Mouse (Mus musculus): ENCODE results near the gene Ier3.

Ier3 gene

DNA sequence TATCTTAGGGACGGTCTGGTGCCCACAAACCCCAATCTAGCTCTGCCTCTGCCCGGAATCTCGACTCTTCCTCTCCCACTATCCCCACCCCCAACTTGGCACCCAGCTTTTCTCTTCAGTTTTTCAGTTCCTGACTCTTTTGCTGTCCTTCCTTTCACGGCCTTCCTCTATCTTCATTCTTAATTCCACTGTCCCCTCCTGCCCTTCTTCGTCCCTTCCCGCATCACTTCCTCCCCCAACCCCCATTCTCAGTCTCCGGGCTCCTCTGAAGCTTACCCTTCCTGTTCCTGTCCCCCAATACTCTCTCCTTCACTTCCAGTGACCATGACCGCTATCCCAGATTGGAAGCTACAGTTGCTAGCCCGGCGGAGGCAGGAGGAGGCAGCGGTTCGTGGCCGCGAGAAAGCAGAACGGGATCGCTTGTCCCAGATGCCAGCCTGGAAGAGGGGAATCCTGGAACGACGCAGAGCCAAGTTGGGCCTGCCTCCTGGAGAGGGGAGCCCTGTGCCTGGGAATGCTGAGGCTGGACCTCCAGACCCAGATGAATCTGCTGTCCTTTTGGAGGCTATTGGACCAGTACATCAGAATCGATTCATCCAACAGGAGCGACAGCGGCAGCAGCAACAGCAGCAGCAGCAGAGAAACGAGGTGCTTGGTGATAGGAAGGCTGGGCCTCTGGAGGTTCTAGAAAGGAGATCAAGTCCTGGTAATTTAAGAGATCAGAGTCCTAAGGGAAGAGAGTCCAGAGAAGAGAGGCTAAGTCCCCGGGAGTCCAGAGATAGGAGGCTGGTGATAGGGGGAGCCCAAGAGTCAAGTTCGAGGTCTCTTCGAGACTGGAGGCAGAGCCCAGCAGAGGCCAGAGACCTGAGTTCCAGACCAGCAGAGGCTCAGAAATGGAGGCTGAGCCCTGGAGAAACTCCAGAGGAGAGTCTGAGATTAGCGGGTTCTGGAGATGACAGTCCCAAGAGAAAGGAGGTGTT lies 45.7 kb downstream of the Ier3 start:
- no peak for DNase-seq (ENCODE audit: low spot score in 2 of 2)

DNA sequence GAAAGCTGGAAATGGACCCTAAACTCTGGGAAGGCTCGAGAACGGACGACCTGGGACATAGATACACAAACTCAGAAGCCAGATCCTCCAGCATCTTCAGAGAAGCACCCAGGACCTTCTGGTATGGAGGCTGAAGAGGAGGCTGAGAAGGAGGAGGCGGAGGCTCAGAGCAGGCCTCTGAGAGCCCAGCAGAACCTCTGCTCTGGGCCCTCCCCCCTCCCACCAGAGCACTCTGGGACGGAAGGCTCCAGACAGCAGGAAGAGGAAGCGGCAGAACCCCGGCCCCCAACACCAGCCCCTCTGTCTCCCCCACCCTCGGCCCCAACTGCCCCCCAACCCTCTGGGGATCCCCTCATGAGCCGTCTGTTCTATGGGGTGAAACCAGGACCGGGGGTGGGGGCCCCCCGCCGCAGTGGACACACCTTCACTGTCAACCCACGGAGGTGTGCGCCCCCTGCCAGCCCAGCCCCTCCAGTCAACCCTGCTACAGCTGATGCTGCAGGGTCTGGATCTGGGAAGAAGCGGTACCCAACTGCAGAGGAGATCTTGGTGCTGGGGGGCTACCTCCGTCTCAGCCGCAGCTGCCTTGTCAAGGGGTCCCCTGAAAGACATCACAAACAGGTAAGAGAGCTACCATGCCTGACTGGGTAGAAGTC lies 46.8 kb downstream of the Ier3 start:
- no peak for DNase-seq (ENCODE audit: low spot score in 2 of 2)

GRCm38 (mm10) chr17:35868961-35869345 lies 47.5 kb downstream of the Ier3 start:
- DNase-seq (ENCODE audit: low spot score in 2 of 2) = no peak

- no peak for DNase-seq (ENCODE audit: low spot score in 2 of 2)
Observed at GRCm38 (mm10) chr17:35869346-35870067, 48.0 kb downstream of the Ier3 start.

DNA sequence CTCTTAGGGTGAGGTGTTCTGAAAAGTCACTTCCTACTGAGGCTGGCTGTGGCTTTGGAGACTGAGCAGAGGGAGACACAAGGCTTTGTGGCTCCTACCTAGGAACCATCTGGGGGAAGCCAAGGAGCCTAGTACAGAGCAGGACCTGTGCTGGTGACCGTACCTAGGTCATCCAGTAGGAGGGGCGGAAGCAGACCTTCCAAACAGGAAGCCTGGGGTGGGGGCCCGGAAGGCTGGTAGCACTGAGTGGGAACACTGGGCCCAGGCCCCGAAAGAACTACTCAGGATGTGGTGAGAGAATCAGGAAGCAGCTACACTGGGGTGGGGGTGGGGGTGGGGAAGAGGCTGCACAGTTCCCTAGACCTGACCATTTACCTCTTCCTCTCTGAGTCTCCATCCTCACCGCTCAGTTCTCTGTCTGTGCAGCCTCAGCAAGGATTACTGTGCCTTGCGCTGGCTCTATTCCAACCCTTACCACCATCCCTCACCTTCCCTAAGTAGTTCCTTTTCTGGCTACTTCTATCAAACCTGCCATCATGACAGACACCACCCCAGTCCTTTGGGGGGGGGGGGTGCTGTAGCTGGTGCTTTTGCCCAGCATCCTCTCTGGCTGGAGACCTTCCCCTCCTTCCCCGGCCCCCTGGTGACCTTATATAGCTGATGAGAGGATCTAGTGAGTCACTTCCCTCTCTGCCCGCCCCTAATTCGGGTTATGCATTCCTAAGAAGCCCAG lies 48.8 kb downstream of the Ier3 start:
- no peak for DNase-seq (ENCODE audit: low spot score in 2 of 2)

DNA sequence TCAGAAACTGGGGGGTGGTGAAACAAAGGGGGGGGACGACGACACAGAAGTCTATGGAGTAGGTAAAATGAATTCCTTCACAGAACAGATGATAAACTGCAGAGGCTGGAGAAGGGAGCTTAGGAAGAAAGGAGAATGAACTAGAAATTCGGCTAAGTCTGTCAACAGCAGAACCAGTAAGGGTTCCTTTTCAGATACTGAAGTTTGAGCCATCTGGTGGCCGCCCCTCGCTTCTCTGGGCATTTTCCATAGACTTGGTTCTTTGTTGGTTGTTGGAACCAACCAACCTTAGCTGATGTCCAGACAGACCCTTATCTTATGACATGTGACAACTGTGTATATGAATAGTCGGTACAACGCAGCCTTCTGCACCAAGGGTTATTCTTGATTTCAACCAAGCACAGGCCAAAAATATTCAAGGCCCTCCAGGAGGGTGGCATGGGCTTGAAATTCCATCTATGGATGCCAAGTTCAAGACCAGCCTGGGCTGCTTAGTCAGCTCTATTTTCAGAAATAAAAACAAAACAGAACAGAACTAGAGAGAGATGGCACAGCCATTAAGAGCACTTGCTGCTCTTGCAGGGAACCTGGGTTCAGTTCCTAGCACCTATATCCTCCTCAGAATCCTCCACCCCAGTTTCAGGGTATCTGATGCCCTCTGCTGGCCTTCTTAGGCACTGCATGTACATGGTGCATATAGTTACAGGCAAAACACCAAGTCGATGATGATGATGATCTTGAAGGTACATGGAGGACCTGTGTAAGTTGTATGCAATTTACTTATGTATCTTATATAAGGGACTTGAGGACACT lies 49.6 kb downstream of the Ier3 start:
- DNase-seq (ENCODE audit: low spot score in 2 of 2) = no peak

Measured in right cerebral cortex, postnatal 36 days (tissue).